Mouse (Mus musculus) heart, embryonic 16.5 days (tissue): Measurements from ENCODE around the gene Rpl5. TPM values are rescaled to one million over a fixed set of nuclear protein-coding genes. Genes with fewer than 3 reads are reported as not detected.
"Not testable (repeated sequence)": the region's sequence is repeated elsewhere in the genome, so short reads cannot be mapped to it uniquely, and the experiment has no call there.

Experiments
- ATAC-seq: fragments of 200-750 bp; cut with Nextera tagmentation; replicated peaks from 2 replicates; pipeline ENCODE4 v1.8.0; 2017; ENCODE audit warnings: moderate number of reproducible peaks; ENCODE audit not compliant: insufficient read depth, low FRiP score; ENCODE audit errors: extremely low read depth
- H3K27ac ChIP-seq: fragments of 300-500 bp; sonication (generic); 2 replicates; pipeline ENCODE4 v1.5.1; 2014; ENCODE audit warnings: mild to moderate bottlenecking, low read length, control low read depth, moderate library complexity
- H3K27me3 ChIP-seq: fragments of 300-500 bp; sonication (generic); 2 replicates; pipeline ENCODE4 v1.6.1; 2014; ENCODE audit warnings: low read length, mixed read lengths; ENCODE audit not compliant: control insufficient read depth, insufficient read depth
- H3K36me3 ChIP-seq: fragments of 300-500 bp; sonication (generic); 2 replicates; pipeline ENCODE4 v1.6.1; 2014; ENCODE audit not compliant: control insufficient read depth, insufficient read depth
- H3K4me1 ChIP-seq: fragments of 300-500 bp; sonication (generic); 2 replicates; pipeline ENCODE4 v1.6.1; 2014; ENCODE audit warnings: low read length, mixed read lengths; ENCODE audit not compliant: control insufficient read depth, insufficient read depth
- H3K4me2 ChIP-seq: fragments of 300-500 bp; sonication (generic); 2 replicates; pipeline ENCODE4 v1.6.1; 2014; ENCODE audit warnings: low read depth, mild to moderate bottlenecking, control low read depth, low read length
- H3K4me3 ChIP-seq: fragments of 300-500 bp; sonication (generic); 2 replicates; pipeline ENCODE4 v1.5.1; 2014; ENCODE audit warnings: mild to moderate bottlenecking, control low read depth, low read length
- H3K9ac ChIP-seq: fragments of 300-500 bp; sonication (generic); 2 replicates; pipeline ENCODE4 v1.6.1; 2014; ENCODE audit warnings: low read length, control low read depth
- H3K9me3 ChIP-seq: fragments of 300-500 bp; sonication (generic); replicated peaks from 2 replicates; pipeline ENCODE4 v1.6.1; 2016; ENCODE audit warnings: low read length; ENCODE audit not compliant: control insufficient read depth
- WGBS: fragments of 180-500 bp; shearing (Covaris S2); extraction: QIAGEN DNeasy Blood & Tissue Kit; methylation state at CpG from one replicate; pipeline ENCODE4 v1.1.7; 2014; 5-methylcytosine and 5-hydroxymethylcytosine counted together
- polyA plus RNA-seq: library from polyadenylated mRNA; unstranded; fragments of >200 nt; fragmentation: Nextera tagmentation; extraction: Ambion mirVana; gene quantifications from 2 replicates; pipeline ENCODE4 v1.2.1, GENCODE M21; 2015

The Rpl5 gene
- polyA plus RNA-seq, 1 experiment from 2014 or later, result 46.6 TPM

- H3K9ac ChIP-seq, result peak overlapping the region; percentile 33
- H3K4me1 ChIP-seq, result peaks cover 6% of the 10 kb centered on the region
- no peaks in the 10 kb centered on the region for H3K9me3 ChIP-seq
- no peak overlapping the region; the same call in 1 of the 2 replicates for H3K27ac ChIP-seq
- no peak overlapping the region for H3K4me2 ChIP-seq
- no peaks in the 10 kb centered on the region for H3K36me3 ChIP-seq
- H3K27me3 ChIP-seq, result no peaks in the 10 kb centered on the region
- WGBS, result 49% methylated on average over 9 of the region's 9 CpGs
- no peak overlapping the region for H3K4me3 ChIP-seq
- ATAC-seq, result no peak
These were observed 10.1 kb upstream of the Rpl5 start for GRCm38 (mm10) chr5:107889994-107890888.

DNA sequence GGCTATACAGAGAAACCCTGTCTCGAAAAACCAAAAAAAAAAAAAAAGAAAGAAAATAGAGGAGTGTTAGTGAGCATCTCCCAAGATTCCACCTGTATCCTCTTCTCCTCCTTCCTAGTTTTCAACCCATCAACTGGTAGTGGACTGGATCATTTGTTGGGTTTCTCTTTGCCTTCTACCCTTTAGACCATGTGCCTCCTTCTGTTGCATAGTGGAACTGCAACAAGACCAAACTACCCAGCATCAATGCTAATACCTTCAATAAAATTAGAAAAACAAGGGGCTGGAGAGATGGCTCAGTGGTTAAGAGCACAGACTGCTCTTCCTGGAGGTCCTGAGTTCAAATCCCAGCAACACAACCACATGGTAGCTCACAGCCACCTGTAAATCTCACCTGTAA, 8.8 kb upstream of the Rpl5 start:
- WGBS, result no CpG with 5 or more reads among the region's 1 CpGs
- H3K36me3 ChIP-seq, H3K9me3 ChIP-seq, H3K9ac ChIP-seq, ATAC-seq, H3K4me3 ChIP-seq, H3K4me2 ChIP-seq, H3K4me1 ChIP-seq, H3K27me3 ChIP-seq, H3K27ac ChIP-seq: not testable (repeated sequence)

DNA sequence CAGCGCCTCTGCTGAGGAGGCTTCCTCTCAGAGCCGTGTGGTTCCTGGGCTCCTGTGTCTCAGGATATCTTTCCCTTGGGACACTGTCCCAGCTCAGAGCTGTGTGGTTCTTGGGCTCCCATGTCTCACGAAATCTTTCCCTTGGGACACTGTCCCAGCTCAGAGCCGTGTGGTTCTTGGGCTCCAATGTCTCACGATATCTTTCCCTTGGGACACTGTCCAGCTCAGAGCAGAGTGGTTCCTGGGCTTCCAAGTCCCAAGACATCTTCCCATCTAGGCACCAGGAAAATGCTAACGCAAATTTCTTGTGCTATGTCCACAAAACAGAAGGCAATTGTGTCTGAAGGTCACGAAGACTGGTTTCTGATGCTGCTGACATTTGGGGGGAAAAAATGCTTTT, 5.6 kb upstream of the Rpl5 start:
- Histone ChIP-seq H3K36me3 (no peaks in the 10 kb centered on the region), H3K27me3 (no peaks in the 10 kb centered on the region), H3K4me2 (no peak overlapping the region), H3K4me1 (peaks cover 6% of the 10 kb centered on the region), H3K4me3 (no peak overlapping the region), H3K9ac (no peak overlapping the region), H3K27ac (no peak overlapping the region), H3K9me3 (no peaks in the 10 kb centered on the region)
- ATAC-seq, result no peak
- 63% methylated on average over 7 of the region's 7 CpGs for WGBS

DNA sequence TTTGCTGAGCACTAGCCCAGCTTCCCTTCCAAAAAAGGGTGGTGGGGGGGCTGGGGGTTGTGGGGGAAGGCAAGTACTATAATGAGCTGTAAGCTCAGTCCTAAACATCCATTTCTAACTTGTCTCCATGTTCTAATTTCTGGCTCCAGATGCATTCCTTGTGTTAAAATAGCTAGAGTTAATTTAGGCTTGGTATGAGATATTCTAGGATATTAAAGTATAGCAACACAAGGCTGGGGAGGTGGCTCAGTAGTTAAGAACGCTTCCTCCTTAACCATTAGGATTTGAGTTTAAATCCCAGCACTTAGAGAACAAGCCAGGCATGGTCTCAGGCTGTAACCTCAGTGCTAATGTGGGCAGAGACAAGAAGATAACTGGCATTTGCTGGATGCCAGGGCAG, 4.0 kb upstream of the Rpl5 start:
- H3K27ac ChIP-seq, result no peak overlapping the region
- no peak for ATAC-seq
- 51% methylated on average over 1 of the region's 1 CpGs for WGBS
- H3K4me1 ChIP-seq, result no peaks in the 10 kb centered on the region
- H3K4me2 ChIP-seq, result no peak overlapping the region
- no peaks in the 10 kb centered on the region for H3K9me3 ChIP-seq
- H3K9ac ChIP-seq, result no peak overlapping the region
- H3K36me3 ChIP-seq, result no peaks in the 10 kb centered on the region
- no peak overlapping the region for H3K4me3 ChIP-seq
- no peaks in the 10 kb centered on the region for H3K27me3 ChIP-seq

DNA sequence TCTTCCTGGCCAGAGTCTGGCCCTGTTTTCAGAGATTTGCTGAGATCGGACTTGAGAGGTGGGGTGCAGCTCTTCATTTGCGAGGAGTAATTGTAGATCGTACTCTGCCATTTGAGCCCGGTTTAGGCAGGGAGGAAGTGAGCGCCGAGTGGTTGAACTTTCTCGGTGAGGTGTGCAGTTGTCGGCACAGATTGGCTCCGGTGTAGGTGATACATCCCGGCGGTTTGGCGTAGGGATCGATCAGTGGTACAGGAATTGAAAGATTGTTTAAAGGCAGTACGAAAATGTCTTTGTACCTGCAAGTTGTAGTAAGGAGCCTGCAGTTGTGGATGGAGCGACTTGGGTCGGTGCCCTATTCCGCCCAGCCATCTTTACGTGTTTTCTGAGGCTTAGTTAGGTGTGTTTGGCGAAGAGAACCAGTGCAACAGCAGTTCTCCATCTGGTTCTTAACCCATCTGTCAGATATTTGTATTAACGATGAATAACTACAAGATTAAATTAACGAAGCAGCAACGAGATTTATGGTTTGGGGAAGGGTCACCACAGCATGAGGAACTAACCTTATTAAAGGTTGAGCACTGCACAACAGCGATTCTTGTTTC, 813 bp downstream of the Rpl5 start:
- Histone ChIP-seq H3K27ac (peak overlapping the region; percentile 73), H3K4me3 (peak overlapping the region; percentile 80), H3K9ac (peak overlapping the region; percentile 99), H3K36me3 (peaks cover 36% of the 10 kb centered on the region), H3K27me3 (no peaks in the 10 kb centered on the region), H3K9me3 (no peaks in the 10 kb centered on the region), H3K4me2 (peak overlapping the region; percentile 80), H3K4me1 (peaks cover 13% of the 10 kb centered on the region)
- WGBS, result under 1% methylated on average over 23 of the region's 23 CpGs
- no peak; the same call in 1 of the 2 replicates for ATAC-seq

DNA sequence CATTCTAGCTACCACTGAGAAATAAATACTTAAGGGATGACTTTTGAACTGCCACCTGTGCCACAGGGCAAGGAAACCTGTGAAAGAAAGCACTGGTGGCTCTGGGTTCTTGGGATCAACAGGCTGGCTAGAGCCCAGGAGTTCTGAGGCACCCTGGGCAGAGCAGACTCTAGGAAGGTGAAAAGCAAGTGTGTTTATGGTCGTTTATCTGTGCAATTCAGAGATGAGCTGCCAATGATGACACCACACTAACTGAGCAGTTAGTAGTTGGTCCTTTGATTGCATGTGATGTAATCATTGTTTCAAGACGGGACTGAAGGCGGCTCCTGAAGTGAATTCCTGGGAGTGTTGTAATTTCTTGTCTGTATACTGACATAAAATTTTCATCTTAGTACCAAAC, 4.0 kb downstream of the Rpl5 start:
- Histone ChIP-seq H3K27ac (no peak overlapping the region), H3K9ac (no peak overlapping the region), H3K4me3 (no peak overlapping the region), H3K4me1 (peaks cover 13% of the 10 kb centered on the region), H3K27me3 (no peaks in the 10 kb centered on the region), H3K4me2 (no peak overlapping the region), H3K36me3 (peaks cover 61% of the 10 kb centered on the region), H3K9me3 (no peaks in the 10 kb centered on the region)
- 63% methylated on average over 3 of the region's 3 CpGs for WGBS
- no peak for ATAC-seq

DNA sequence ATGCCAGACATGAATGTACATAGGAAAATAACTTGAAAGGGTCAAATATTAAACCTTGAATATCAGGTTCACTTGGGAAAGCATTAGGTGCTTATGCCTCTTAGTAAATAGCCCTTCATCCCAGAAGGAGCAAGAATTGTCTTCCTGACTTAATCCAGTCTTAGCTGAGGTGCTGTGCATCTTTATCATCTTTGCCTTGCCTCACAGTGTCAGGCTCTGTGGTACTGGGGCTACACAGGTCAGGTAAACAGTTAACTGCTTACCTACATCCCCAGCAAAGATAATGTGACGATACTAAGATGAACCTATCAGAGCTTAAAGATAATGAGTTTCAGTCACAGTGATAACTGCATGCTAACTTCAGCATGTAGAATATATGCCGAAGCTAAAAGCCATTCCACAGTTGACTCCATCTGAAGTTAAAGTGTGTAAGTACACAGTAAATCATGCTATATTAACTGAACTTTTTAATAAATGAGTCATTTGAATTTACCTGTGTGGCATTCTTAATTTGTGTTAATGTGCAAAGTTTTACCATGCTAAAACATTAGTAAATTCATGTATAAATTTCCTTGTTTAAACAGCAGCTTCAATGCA, 8.3 kb downstream of the Rpl5 start:
- H3K4me2 ChIP-seq, result no peak overlapping the region
- no peaks in the 10 kb centered on the region for H3K9me3 ChIP-seq
- 66% methylated on average over 2 of the region's 2 CpGs for WGBS
- H3K4me3 ChIP-seq, result no peak overlapping the region
- H3K27ac ChIP-seq, result no peak overlapping the region
- no peaks in the 10 kb centered on the region for H3K27me3 ChIP-seq
- no peak overlapping the region for H3K9ac ChIP-seq
- no peak for ATAC-seq
- H3K36me3 ChIP-seq, result peaks cover 54% of the 10 kb centered on the region
- no peaks in the 10 kb centered on the region for H3K4me1 ChIP-seq

DNA sequence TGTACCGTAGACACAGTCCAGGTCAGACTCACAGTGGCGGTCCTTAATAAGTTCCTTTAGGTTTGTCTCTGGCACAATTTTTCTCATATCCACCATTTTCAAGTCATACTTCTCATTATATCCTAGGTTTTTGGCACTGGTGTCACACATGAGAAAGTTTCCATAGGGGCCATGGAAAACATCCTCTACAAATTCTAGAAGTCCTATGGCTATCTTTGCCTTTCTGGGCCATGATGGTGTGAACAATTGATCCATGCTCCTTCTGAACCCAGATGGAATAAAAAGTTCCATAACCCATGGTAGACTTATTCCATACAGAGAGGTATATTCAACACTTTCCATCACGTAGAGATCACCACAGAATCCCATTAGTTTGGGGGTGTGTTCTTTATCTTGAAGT, 9.4 kb downstream of the Rpl5 start:
- H3K4me2 ChIP-seq, result no peak overlapping the region
- no peaks in the 10 kb centered on the region for H3K9me3 ChIP-seq
- H3K36me3 ChIP-seq, result peaks cover 44% of the 10 kb centered on the region
- H3K27ac ChIP-seq, result no peak overlapping the region
- no peaks in the 10 kb centered on the region for H3K4me1 ChIP-seq
- WGBS, result 89% methylated on average over 3 of the region's 3 CpGs
- H3K4me3 ChIP-seq, result no peak overlapping the region
- no peak for ATAC-seq
- H3K27me3 ChIP-seq, result no peaks in the 10 kb centered on the region
- no peak overlapping the region for H3K9ac ChIP-seq

GRCm38 (mm10) chr5:107910084-107910616, 9.8 kb downstream of the Rpl5 start:
- no peaks in the 10 kb centered on the region for H3K4me1 ChIP-seq
- no peak for ATAC-seq
- H3K4me3 ChIP-seq, result no peak overlapping the region
- no peaks in the 10 kb centered on the region for H3K9me3 ChIP-seq
- peaks cover 41% of the 10 kb centered on the region for H3K36me3 ChIP-seq
- WGBS, result 62% methylated on average over 5 of the region's 5 CpGs
- H3K9ac ChIP-seq, result no peak overlapping the region
- no peak overlapping the region for H3K27ac ChIP-seq
- H3K27me3 ChIP-seq, result no peaks in the 10 kb centered on the region
- H3K4me2 ChIP-seq, result no peak overlapping the region
